ENCODE assay signal across 8 mouse cellular contexts in genomic region chr14:8080165-8080679, GRCm38 (mm10). TPM values are rescaled to one million over a fixed set of nuclear protein-coding genes. Genes with fewer than 3 reads are reported as not detected.
A peak's percentile ranks its signal among the peaks of the same experiment; 100 is the strongest.
DNase-seq lines count a peak whose midpoint lies in the region; ATAC-seq and TF ChIP-seq lines count a peak whose summit lies in the region.

Gene Rpp14, plus strand, starts transcription at chr14:8080367.

- peak; percentile 97 for ATAC-seq in forebrain, embryonic 16.5 days
- peak; percentile 95 for ATAC-seq in lung, embryonic 15.5 days (ENCODE audit: borderline replicate concordance, extremely low read depth, low FRiP score, low TSS enrichment)

- H3K4me1 ChIP-seq in ES-E14 (ENCODE audit: control insufficient read depth in 2 of 2, insufficient read depth in 2 of 2, low read length in 2 of 2, poor library complexity in 1 of 2): 0 out of 4 replicates have a peak, but pooled peaks cover 1 to 2% of the 10 kb centered on the region in 2 experiments
- peaks cover 14% of the 10 kb centered on the region for H3K4me1 ChIP-seq in forebrain, embryonic 16.5 days (replicated peaks; ENCODE audit: control insufficient read depth, insufficient read depth, low read length)
- peaks cover 14% of the 10 kb centered on the region for H3K4me1 ChIP-seq in lung, embryonic 15.5 days

- H3K9me3 ChIP-seq in ES-E14 (ENCODE audit: control insufficient read depth, insufficient read depth, low read depth, low read length): no peaks in the 10 kb centered on the region
- H3K9me3 ChIP-seq in forebrain, embryonic 16.5 days (ENCODE audit: control insufficient read depth, low read length): no peaks in the 10 kb centered on the region
- no peaks in the 10 kb centered on the region for H3K9me3 ChIP-seq in lung, embryonic 15.5 days

- peaks cover 7% of the 10 kb centered on the region for H3K36me3 ChIP-seq in ES-E14 (ENCODE audit: control insufficient read depth, insufficient read depth, low read length, poor library complexity, severe bottlenecking)
- peaks cover 10% of the 10 kb centered on the region for H3K36me3 ChIP-seq in forebrain, embryonic 16.5 days (ENCODE audit: control insufficient read depth, insufficient read depth)
- peaks cover 17% of the 10 kb centered on the region for H3K36me3 ChIP-seq in lung, embryonic 15.5 days

- H3K27ac ChIP-seq in ES-E14 (ENCODE audit: insufficient read depth, low read depth, low read length, poor library complexity, severe bottlenecking): peak within 1 kb of the TSS; percentile 80
- peak within 1 kb of the TSS; percentile 92 for H3K27ac ChIP-seq in forebrain, embryonic 16.5 days (ENCODE audit: low read length)
- peak within 1 kb of the TSS; percentile 98 for H3K27ac ChIP-seq in lung, embryonic 15.5 days

- H3K27me3 ChIP-seq in forebrain, embryonic 16.5 days (replicated peaks; ENCODE audit: control insufficient read depth, insufficient read depth, low read length): no peaks in the 10 kb centered on the region
- H3K27me3 ChIP-seq in lung, embryonic 15.5 days: no peaks in the 10 kb centered on the region

- in situ Hi-C loops in ES-E14 (cut with MboI; ENCODE audit: low sequenced_read_pairs in 2 of 2, unreplicated experiment in 2 of 2): loop anchor here in 1 of 2 experiments (25.0 kb wide), 1 partner anchor 257 kb away; no protein-coding TSS in a partner anchor

- peak within 1 kb of the TSS; percentile 98 for H3K4me2 ChIP-seq in forebrain, embryonic 16.5 days (ENCODE audit: low read length)
- peak within 1 kb of the TSS; percentile 77 for H3K4me2 ChIP-seq in lung, embryonic 15.5 days

- peak within 1 kb of the TSS; percentile 83 for H3K9ac ChIP-seq in ES-E14 (ENCODE audit: insufficient read depth, low read depth, low read length, poor library complexity, severe bottlenecking)
- peak within 1 kb of the TSS; percentile 87 for H3K9ac ChIP-seq in forebrain, embryonic 16.5 days (replicated peaks; ENCODE audit: low read depth, low read length)
- peak within 1 kb of the TSS; percentile 71 for H3K9ac ChIP-seq in lung, embryonic 15.5 days

- peak within 1 kb of the TSS; percentile 76 to 94 for H3K4me3 ChIP-seq in ES-E14 (ENCODE audit: insufficient read depth in 1 of 2, low read depth in 1 of 2, low read length in 2 of 2, poor library complexity in 1 of 2, severe bottlenecking in 1 of 2)
- H3K4me3 ChIP-seq in forebrain, embryonic 16.5 days (replicated peaks; ENCODE audit: low read length): peak within 1 kb of the TSS; percentile 77
- peak within 1 kb of the TSS; percentile 70 for H3K4me3 ChIP-seq in lung, embryonic 15.5 days

- WGBS in forebrain, embryonic 16.5 days: 0% methylated on average over 47 of the region's 47 CpGs
- under 1% methylated on average over 47 of the region's 47 CpGs for WGBS in lung, embryonic 15.5 days

- peak; percentile 90 for DNase-seq in ES-E14 (ENCODE audit: low read depth, low spot score)
- DNase-seq in cerebellum, adult 11-12 months: peak; percentile 93
- peak; percentile 96 for DNase-seq in heart, postnatal 4 days
- DNase-seq in layer of hippocampus, adult 8-10 months (ENCODE audit: low spot score in 2 of 2): peak; percentile 93 to 97
- DNase-seq in ovary, adult 18-20 months (ENCODE audit: low spot score): peak; percentile 85
- DNase-seq in thymus, postnatal 0 days (ENCODE audit: low spot score): peak; percentile 96

TF ChIP-seq in ES-E14, 5 proteins besides CTCF, POLR2A, EP300 and RAD21:
- TF ChIP-seq CHD2 (IDR thresholded peaks at IDR 0.05; ENCODE audit: low read depth, low read length) (no peak), MAFK (IDR thresholded peaks at IDR 0.05; ENCODE audit: insufficient read depth, low read depth, low read length) (no peak), ZC3H11A (IDR thresholded peaks at IDR 0.05; ENCODE audit: borderline replicate concordance, low read depth, low read length) (peak; percentile 43), HCFC1 (IDR thresholded peaks at IDR 0.05; ENCODE audit: borderline replicate concordance, insufficient read depth, low read length) (peak; percentile 76; the same call in 1 of the 2 replicates), ZNF384 (IDR thresholded peaks at IDR 0.05; ENCODE audit: low read depth, low read length) (0 out of 2 replicates have a peak, but pooled peaks have one; percentile 16)
TF ChIP-seq in ES-E14: peak in this region for 3.

RNA-seq across cellular contexts. Expression of gene Rpp14, which starts in this region (rescaled TPM):
- 17.3 and 28.3 TPM in 2 replicates for total RNA-seq in ES-E14 (2012; rRNA removed)
- polyA plus RNA-seq in forebrain, embryonic 16.5 days (2015; fragmentation: Nextera tagmentation; extraction: Ambion mirVana): 59.5 and 70.2 TPM in 2 replicates
- total RNA-seq in heart, postnatal 4 days (2021): 10 to 100 TPM; 21.9 to 22.3 TPM
- total RNA-seq in layer of hippocampus, adult 8-10 months (2022): 10 to 100 TPM; 24.4 to 31.5 (median 29.1) TPM
- 44.8 and 50.6 TPM in 2 replicates for polyA plus RNA-seq in lung, embryonic 15.5 days (2015; fragmentation: Nextera tagmentation; extraction: Ambion mirVana)
- polyA plus RNA-seq in thymus, postnatal 0 days (2015; fragmentation: Nextera tagmentation; extraction: Ambion mirVana): 64.3 and 71.9 TPM in 2 replicates

Comparison
In these comparisons a context has a peak if more than half of its experiments do, and no peak if none do; other contexts are left out.
1. Peak in every context shown above with its lines: DNase-seq, ATAC-seq, H3K4me3 ChIP-seq and H3K27ac ChIP-seq.